ENCODE assay signal across 9 mouse cellular contexts in genomic region chr4:97611251-97611847, GRCm38 (mm10).
DNase-seq lines count a peak whose midpoint lies in the region; ATAC-seq and TF ChIP-seq lines count a peak whose summit lies in the region.
"Had no signal": no experiment of that assay in that cellular context is flagged by ENCODE, and none has a peak within 500 bp of the region (broad histone marks: within the 10 kb centered on the region; RNA-seq: fewer than 3 reads in every experiment).

No protein-coding gene starts in this region.

- DNase-seq in forebrain, embryonic 10.5 days (ENCODE audit: extremely low spot score, low spot score): no peak
- no peak for DNase-seq in forebrain, embryonic 11.5 days (ENCODE audit: low spot score)
- peak; percentile 55 for DNase-seq in cerebellum, adult 11-12 months
- DNase-seq in gastrocnemius, adult 2 months: peak; percentile 80
- peak; percentile 81 for DNase-seq in lung, postnatal 10 days
- DNase-seq in testis, postnatal 10 days (ENCODE audit: low spot score): peak; percentile 80

- WGBS in forebrain, embryonic 10.5 days: 88% methylated on average over 11 of the region's 11 CpGs
- WGBS in forebrain, embryonic 11.5 days: 84% methylated on average over 11 of the region's 11 CpGs
- 55% methylated on average over 11 of the region's 11 CpGs for WGBS in hindbrain, embryonic 15.5 days

- no peak overlapping the region for H3K9ac ChIP-seq in forebrain, embryonic 11.5 days (ENCODE audit: low read length)
- H3K9ac ChIP-seq in hindbrain, embryonic 15.5 days: no peak overlapping the region
- H3K9ac ChIP-seq: liver, embryonic 14.5 days had no signal

- intact Hi-C loops in gastrocnemius, adult 2 months (cut with DNase I): no loop called here

- peaks cover 52% of the 10 kb centered on the region for H3K4me1 ChIP-seq in forebrain, embryonic 10.5 days
- H3K4me1 ChIP-seq in forebrain, embryonic 11.5 days (replicated peaks; ENCODE audit: control insufficient read depth, insufficient read depth, low read length): peaks cover 4% of the 10 kb centered on the region
- peaks cover 34% of the 10 kb centered on the region for H3K4me1 ChIP-seq in hindbrain, embryonic 15.5 days (replicated peaks)

- peak overlapping the region; percentile 65; the same call in 1 of the 2 replicates for H3K27ac ChIP-seq in forebrain, embryonic 10.5 days
- no peak overlapping the region for H3K27ac ChIP-seq in forebrain, embryonic 11.5 days (ENCODE audit: low read depth, low read length)
- peak overlapping the region; percentile 68 for H3K27ac ChIP-seq in gastrocnemius, adult 2 months
- H3K27ac ChIP-seq in hindbrain, embryonic 15.5 days (replicated peaks): peak overlapping the region; percentile 71
- H3K27ac ChIP-seq: liver, embryonic 14.5 days had no signal

- no peaks in the 10 kb centered on the region for H3K9me3 ChIP-seq in forebrain, embryonic 10.5 days
- no peaks in the 10 kb centered on the region for H3K9me3 ChIP-seq in forebrain, embryonic 11.5 days (ENCODE audit: control insufficient read depth, low read length)
- no peaks in the 10 kb centered on the region for H3K9me3 ChIP-seq in hindbrain, embryonic 15.5 days

- peaks cover 9% of the 10 kb centered on the region; the same call in 1 of the 2 replicates for H3K27me3 ChIP-seq in forebrain, embryonic 10.5 days (ENCODE audit: poor library complexity, severe bottlenecking)
- no peaks in the 10 kb centered on the region for H3K27me3 ChIP-seq in forebrain, embryonic 11.5 days (ENCODE audit: control insufficient read depth, insufficient read depth, low read length)
- H3K27me3 ChIP-seq in hindbrain, embryonic 15.5 days: no peaks in the 10 kb centered on the region

- H3K4me2 ChIP-seq in forebrain, embryonic 11.5 days (ENCODE audit: low read depth, low read length, severe bottlenecking): no peak overlapping the region
- H3K4me2 ChIP-seq in hindbrain, embryonic 15.5 days: no peak overlapping the region

- TF ChIP-seq CTCF in gastrocnemius, adult 2 months (IDR thresholded peaks at IDR 0.05): no peak

- ATAC-seq in forebrain, embryonic 11.5 days (replicated peaks; ENCODE audit: low FRiP score): no peak
- peak; percentile 61; the same call in 1 of the 2 replicates for ATAC-seq in hindbrain, embryonic 15.5 days (ENCODE audit: low FRiP score, low read depth)
- ATAC-seq in monocyte, adult 5-6 weeks (replicated peaks; ENCODE audit: insufficient number of reproducible peaks, low FRiP score, low TSS enrichment, poor library complexity, severe bottlenecking): no peak

- no peaks in the 10 kb centered on the region for H3K36me3 ChIP-seq in forebrain, embryonic 10.5 days (replicated peaks)
- no peaks in the 10 kb centered on the region for H3K36me3 ChIP-seq in forebrain, embryonic 11.5 days (ENCODE audit: control insufficient read depth, insufficient read depth, low read length)
- H3K36me3 ChIP-seq in hindbrain, embryonic 15.5 days: no peaks in the 10 kb centered on the region

- no peak overlapping the region for H3K4me3 ChIP-seq in forebrain, embryonic 10.5 days
- H3K4me3 ChIP-seq in forebrain, embryonic 11.5 days (ENCODE audit: low read depth, low read length): no peak overlapping the region
- H3K4me3 ChIP-seq in gastrocnemius, adult 2 months: peak overlapping the region; percentile 61
- no peak overlapping the region for H3K4me3 ChIP-seq in hindbrain, embryonic 15.5 days

Comparison
In these comparisons a context has a peak if more than half of its experiments do, and no peak if none do; other contexts are left out.
1. DNase-seq: peak in cerebellum, adult 11-12 months (single experiment), gastrocnemius, adult 2 months (single experiment), lung, postnatal 10 days (single experiment) and testis, postnatal 10 days (single experiment); none in forebrain, embryonic 10.5 days (single experiment) and forebrain, embryonic 11.5 days (single experiment).